ENCODE assay signal across 14 mouse cellular contexts in genomic region chr10:93265833-93266232, GRCm38 (mm10).
"Had no signal": no experiment of that assay in that cellular context is flagged by ENCODE, and none has a peak within 500 bp of the region (broad histone marks: within the 10 kb centered on the region; RNA-seq: fewer than 3 reads in every experiment).

No protein-coding gene starts in this region.

- H3K9me3 ChIP-seq: liver, embryonic 13.5 days; midbrain, embryonic 12.5 days; midbrain, embryonic 15.5 days; neural tube, embryonic 12.5 days; neural tube, embryonic 15.5 days; stomach, embryonic 15.5 days had no signal

- H3K4me3 ChIP-seq: liver, embryonic 13.5 days; midbrain, embryonic 12.5 days; midbrain, embryonic 15.5 days; neural tube, embryonic 12.5 days; neural tube, embryonic 15.5 days; stomach, embryonic 15.5 days had no signal

- H3K9ac ChIP-seq: liver, embryonic 13.5 days; midbrain, embryonic 12.5 days; midbrain, embryonic 15.5 days; neural tube, embryonic 12.5 days; neural tube, embryonic 15.5 days; stomach, embryonic 15.5 days had no signal

- H3K4me2 ChIP-seq: liver, embryonic 13.5 days; midbrain, embryonic 12.5 days; midbrain, embryonic 15.5 days; neural tube, embryonic 12.5 days; neural tube, embryonic 15.5 days; stomach, embryonic 15.5 days had no signal

- ATAC-seq: midbrain, embryonic 15.5 days had no signal

- H3K27me3 ChIP-seq: liver, embryonic 13.5 days; midbrain, embryonic 12.5 days; midbrain, embryonic 15.5 days; neural tube, embryonic 12.5 days; neural tube, embryonic 15.5 days; stomach, embryonic 15.5 days had no signal

- H3K27ac ChIP-seq: kidney, postnatal 0 days; liver, embryonic 13.5 days; midbrain, embryonic 12.5 days; midbrain, embryonic 15.5 days; neural tube, embryonic 12.5 days; neural tube, embryonic 15.5 days; stomach, embryonic 15.5 days had no signal

- H3K36me3 ChIP-seq: midbrain, embryonic 12.5 days; midbrain, embryonic 15.5 days; neural tube, embryonic 15.5 days had no signal

- DNase-seq: kidney, postnatal 25 days; liver, embryonic 13.5 days; lung, adult 2 months; lung, postnatal 14 days; retina, postnatal 1 day; right cerebral cortex, postnatal 25 days; spleen, adult 18-20 months; thymus, postnatal 36 days had no signal
